Comparison of ENCODE assay signal across 15 mouse cellular contexts in the genomic region with DNA sequence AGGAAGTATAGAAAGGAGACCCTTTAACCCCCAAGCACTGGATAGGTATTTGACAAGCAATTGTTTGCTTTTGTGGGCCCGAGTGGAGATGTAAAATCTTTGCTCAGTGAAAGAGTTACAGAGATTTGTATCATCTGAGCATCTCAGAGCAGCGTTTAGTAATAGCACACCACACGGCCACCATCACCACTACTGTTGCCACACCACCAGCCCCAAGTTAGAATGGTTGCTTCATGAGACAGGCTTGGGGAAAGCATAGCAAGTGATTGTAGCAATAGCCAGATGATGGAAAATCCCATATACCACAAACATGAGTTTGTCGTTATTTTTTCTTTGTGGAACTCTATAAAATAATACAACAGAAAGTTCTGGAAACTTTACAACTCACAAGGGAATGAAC.
DNase-seq lines count a peak whose midpoint lies in the region; ATAC-seq and TF ChIP-seq lines count a peak whose summit lies in the region.
"Had no signal": no experiment of that assay in that cellular context is flagged by ENCODE, and none has a peak within 500 bp of the region (broad histone marks: within the 10 kb centered on the region; RNA-seq: fewer than 3 reads in every experiment).

No protein-coding gene starts in this region.

- no peak for DNase-seq in gastrocnemius, adult 2 months
- no peak for DNase-seq in gastrocnemius, postnatal 36 days
- no peak for DNase-seq in heart, postnatal 4 days
- DNase-seq in liver, postnatal 0 days, result no peak
- DNase-seq in urinary bladder, postnatal 14 days (ENCODE audit: low spot score), result no peak
- DNase-seq: cerebellum, adult 9-10 months; gastrocnemius, postnatal 14 days; right cerebral cortex, adult 18-20 months; thymus, postnatal 36 days had no signal

- peaks cover 2% of the 10 kb centered on the region; the same call in 1 of the 2 replicates for H3K4me1 ChIP-seq in heart, embryonic 16.5 days (ENCODE audit: control insufficient read depth, insufficient read depth, low read length)
- no peaks in the 10 kb centered on the region for H3K4me1 ChIP-seq in liver, postnatal 0 days (ENCODE audit: insufficient read depth)
- no peaks in the 10 kb centered on the region for H3K4me1 ChIP-seq in liver, embryonic 12.5 days
- peaks cover 29% of the 10 kb centered on the region for H3K4me1 ChIP-seq in limb, embryonic 13.5 days
- H3K4me1 ChIP-seq: forebrain, embryonic 12.5 days; midbrain, embryonic 10.5 days had no signal

- H3K36me3 ChIP-seq in heart, embryonic 16.5 days (ENCODE audit: control insufficient read depth, insufficient read depth), result no peaks in the 10 kb centered on the region
- no peaks in the 10 kb centered on the region for H3K36me3 ChIP-seq in liver, postnatal 0 days (replicated peaks; ENCODE audit: insufficient read depth, low read length)
- no peaks in the 10 kb centered on the region for H3K36me3 ChIP-seq in liver, embryonic 12.5 days
- H3K36me3 ChIP-seq in limb, embryonic 13.5 days, result no peaks in the 10 kb centered on the region
- H3K36me3 ChIP-seq: forebrain, embryonic 12.5 days; midbrain, embryonic 10.5 days had no signal

- H3K27me3 ChIP-seq in heart, embryonic 16.5 days (ENCODE audit: control insufficient read depth, insufficient read depth, low read length), result no peaks in the 10 kb centered on the region
- H3K27me3 ChIP-seq in liver, postnatal 0 days (ENCODE audit: insufficient read depth, low read length), result no peaks in the 10 kb centered on the region
- H3K27me3 ChIP-seq in liver, embryonic 12.5 days (replicated peaks), result no peaks in the 10 kb centered on the region
- H3K27me3 ChIP-seq in limb, embryonic 13.5 days, result no peaks in the 10 kb centered on the region
- H3K27me3 ChIP-seq: CH12.LX; forebrain, embryonic 12.5 days had no signal

- no peak for TF ChIP-seq EP300 in liver, postnatal 0 days (IDR thresholded peaks at IDR 0.05; ENCODE audit: low read depth)

- no peaks in the 10 kb centered on the region for H3K9me3 ChIP-seq in heart, embryonic 16.5 days (replicated peaks; ENCODE audit: control insufficient read depth, low read length)
- H3K9me3 ChIP-seq in liver, postnatal 0 days (ENCODE audit: low read length), result no peaks in the 10 kb centered on the region
- no peaks in the 10 kb centered on the region for H3K9me3 ChIP-seq in liver, embryonic 12.5 days (replicated peaks)
- H3K9me3 ChIP-seq in limb, embryonic 13.5 days, result no peaks in the 10 kb centered on the region
- H3K9me3 ChIP-seq: forebrain, embryonic 12.5 days; midbrain, embryonic 10.5 days had no signal

- no peak for ATAC-seq in heart, embryonic 16.5 days (replicated peaks; ENCODE audit: extremely low read depth, insufficient read depth, low FRiP score)
- ATAC-seq in liver, postnatal 0 days, result no peak
- no peak for ATAC-seq in liver, embryonic 12.5 days
- ATAC-seq in limb, embryonic 13.5 days (ENCODE audit: low FRiP score, low read depth), result peak; percentile 74; the same call in 1 of the 2 replicates

- H3K4me3 ChIP-seq in gastrocnemius, adult 2 months, result no peak overlapping the region
- H3K4me3 ChIP-seq in heart, embryonic 16.5 days (ENCODE audit: low read length), result no peak overlapping the region
- no peak overlapping the region for H3K4me3 ChIP-seq in liver, postnatal 0 days (ENCODE audit: low read depth, low read length)
- no peak overlapping the region for H3K4me3 ChIP-seq in liver, embryonic 12.5 days
- no peak overlapping the region for H3K4me3 ChIP-seq in limb, embryonic 13.5 days
- H3K4me3 ChIP-seq: forebrain, embryonic 12.5 days; midbrain, embryonic 10.5 days had no signal

- TF ChIP-seq CTCF in gastrocnemius, adult 2 months (IDR thresholded peaks at IDR 0.05), result no peak
- TF ChIP-seq CTCF in liver, postnatal 0 days (IDR thresholded peaks at IDR 0.05; ENCODE audit: low read depth), result no peak

- H3K27ac ChIP-seq in gastrocnemius, adult 2 months, result 0 out of 2 replicates have a peak overlapping the region, but pooled peaks have one; percentile 6
- H3K27ac ChIP-seq in heart, embryonic 16.5 days (ENCODE audit: low read length), result peak overlapping the region; percentile 43; the same call in 1 of the 2 replicates
- peak overlapping the region; percentile 45; the same call in 1 of the 2 replicates for H3K27ac ChIP-seq in liver, postnatal 0 days (ENCODE audit: low read depth)
- no peak overlapping the region for H3K27ac ChIP-seq in liver, embryonic 12.5 days
- no peak overlapping the region for H3K27ac ChIP-seq in limb, embryonic 13.5 days
- H3K27ac ChIP-seq: forebrain, embryonic 12.5 days; midbrain, embryonic 10.5 days had no signal

- 85% methylated on average over 4 of the region's 4 CpGs for WGBS in heart, embryonic 16.5 days
- 50% methylated on average over 4 of the region's 4 CpGs for WGBS in liver, postnatal 0 days (ENCODE audit: insufficient replicate concordance)
- WGBS in liver, embryonic 12.5 days (ENCODE audit: insufficient replicate concordance), result 71% methylated on average over 4 of the region's 4 CpGs
- WGBS in limb, embryonic 13.5 days, result 42% methylated on average over 4 of the region's 4 CpGs

- no peak overlapping the region for H3K4me2 ChIP-seq in heart, embryonic 16.5 days (ENCODE audit: low read depth, low read length)
- H3K4me2 ChIP-seq in liver, postnatal 0 days (ENCODE audit: low read depth, low read length), result no peak overlapping the region
- no peak overlapping the region for H3K4me2 ChIP-seq in liver, embryonic 12.5 days
- H3K4me2 ChIP-seq in limb, embryonic 13.5 days (replicated peaks), result peak overlapping the region; percentile 50
- H3K4me2 ChIP-seq: forebrain, embryonic 12.5 days had no signal

- H3K9ac ChIP-seq in heart, embryonic 16.5 days (ENCODE audit: low read length), result no peak overlapping the region
- H3K9ac ChIP-seq in liver, postnatal 0 days (replicated peaks), result no peak overlapping the region
- H3K9ac ChIP-seq in liver, embryonic 12.5 days, result no peak overlapping the region
- no peak overlapping the region for H3K9ac ChIP-seq in limb, embryonic 13.5 days
- H3K9ac ChIP-seq: forebrain, embryonic 12.5 days had no signal

- intact Hi-C loops in gastrocnemius, adult 2 months (cut with DNase I), result no loop called here
- intact Hi-C loops in gastrocnemius, postnatal 36 days (cut with DNase I), result no loop called here

Comparison
In these comparisons a context has a peak if more than half of its experiments do, and no peak if none do; other contexts are left out.
1. H3K27ac ChIP-seq: peak in gastrocnemius, adult 2 months (single experiment), heart, embryonic 16.5 days (single experiment) and liver, postnatal 0 days (single experiment); none in liver, embryonic 12.5 days (single experiment) and limb, embryonic 13.5 days (single experiment).